In the genomic region with DNA sequence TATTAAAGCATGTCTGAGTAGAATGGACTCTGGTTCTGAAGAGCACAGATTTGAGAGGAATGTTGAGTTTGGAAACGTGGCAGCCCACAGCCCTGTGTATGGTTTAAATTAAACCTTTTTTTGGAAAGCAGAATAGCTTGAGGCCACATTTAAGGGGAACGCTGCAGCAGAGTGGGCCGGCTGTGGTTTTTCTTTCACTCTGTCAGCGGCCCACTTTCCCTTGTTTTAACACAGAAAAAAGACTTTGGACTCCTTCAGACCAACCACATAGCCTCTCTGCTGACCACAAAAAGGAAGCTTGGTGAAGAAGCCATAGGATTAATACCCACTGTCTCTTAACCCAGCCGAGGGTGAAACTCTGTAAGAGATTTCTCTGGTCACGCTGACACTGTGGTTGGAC, we compare ENCODE assay signal across 8 mouse cellular contexts.
DNase-seq lines count a peak whose midpoint lies in the region; ATAC-seq lines count a peak whose summit lies in the region.

No protein-coding gene starts in this region.

- 11% methylated on average over 6 of the region's 6 CpGs for WGBS in midbrain, embryonic 13.5 days
- 20% methylated on average over 6 of the region's 6 CpGs for WGBS in midbrain, embryonic 15.5 days

- intact Hi-C loops in heart, postnatal 10 days (cut with DNase I), result no loop called here

- no peak for ATAC-seq in midbrain, embryonic 13.5 days
- ATAC-seq in midbrain, embryonic 15.5 days (replicated peaks), result no peak
- no peak for ATAC-seq in activated CD4-positive, CD25-positive, alpha-beta regulatory T cell, adult 4 months

- peaks cover 37% of the 10 kb centered on the region for H3K4me1 ChIP-seq in midbrain, embryonic 13.5 days (replicated peaks)
- H3K4me1 ChIP-seq in midbrain, embryonic 15.5 days, result peaks cover 19% of the 10 kb centered on the region

- 0 out of 2 replicates have a peak overlapping the region, but pooled peaks have one; percentile 35 for H3K4me2 ChIP-seq in midbrain, embryonic 13.5 days (replicated peaks)
- no peak overlapping the region for H3K4me2 ChIP-seq in midbrain, embryonic 15.5 days

- H3K4me3 ChIP-seq in midbrain, embryonic 13.5 days (replicated peaks), result no peak overlapping the region
- no peak overlapping the region for H3K4me3 ChIP-seq in midbrain, embryonic 15.5 days

- DNase-seq in heart, adult 11 months, result peak; percentile 88
- no peak for DNase-seq in heart, postnatal 10 days
- peak; percentile 15 to 18 for DNase-seq in kidney, postnatal 36 days
- DNase-seq in cerebellum, adult 11 months, result no peak
- no peak for DNase-seq in cerebellum, adult 18-20 months

- H3K27me3 ChIP-seq in midbrain, embryonic 13.5 days, result peaks cover 68% of the 10 kb centered on the region
- H3K27me3 ChIP-seq in midbrain, embryonic 15.5 days (replicated peaks), result peaks cover 18% of the 10 kb centered on the region

- H3K9me3 ChIP-seq in midbrain, embryonic 13.5 days, result no peaks in the 10 kb centered on the region
- H3K9me3 ChIP-seq in midbrain, embryonic 15.5 days, result no peaks in the 10 kb centered on the region

- no peak overlapping the region for H3K9ac ChIP-seq in midbrain, embryonic 13.5 days (replicated peaks)
- H3K9ac ChIP-seq in midbrain, embryonic 15.5 days, result no peak overlapping the region

- H3K36me3 ChIP-seq in midbrain, embryonic 13.5 days, result no peaks in the 10 kb centered on the region
- H3K36me3 ChIP-seq in midbrain, embryonic 15.5 days (replicated peaks), result no peaks in the 10 kb centered on the region

- H3K27ac ChIP-seq in midbrain, embryonic 13.5 days, result no peak overlapping the region
- H3K27ac ChIP-seq in midbrain, embryonic 15.5 days, result no peak overlapping the region

Comparison
In these comparisons a context has a peak if more than half of its experiments do, and no peak if none do; other contexts are left out.
1. DNase-seq: peak in heart, adult 11 months (single experiment) and kidney, postnatal 36 days (2 of 2); none in heart, postnatal 10 days (0 of 2), cerebellum, adult 11 months (single experiment) and cerebellum, adult 18-20 months (0 of 2).